Mouse (Mus musculus): ENCODE data around the gene Pim2. TPM values are rescaled to one million over a fixed set of nuclear protein-coding genes. Genes with fewer than 3 reads are reported as not detected.
"Not testable (repeated sequence)": the region's sequence is repeated elsewhere in the genome, so short reads cannot be mapped to it uniquely, and the experiment has no call there.

Pim2 gene
- polyA plus RNA-seq, 1 experiment from 2014 or later, result 27.0 TPM

GRCm38 (mm10) chrX:7898211-7898610 lies 20.1 kb downstream of the Pim2 start:
- no peaks in the 10 kb centered on the region for H3K27me3 ChIP-seq (replicated peaks; ENCODE audit: control insufficient read depth, insufficient read depth, low read length)
- H3K4me3 ChIP-seq (ENCODE audit: low read length), result peak overlapping the region; percentile 48
- H3K9ac ChIP-seq (ENCODE audit: low read depth, low read length), result peak overlapping the region; percentile 67
- ATAC-seq, result no peak
- peaks cover 3% of the 10 kb centered on the region for H3K36me3 ChIP-seq (ENCODE audit: control insufficient read depth, insufficient read depth, low read length)
- peak overlapping the region; percentile 56 for H3K4me2 ChIP-seq (ENCODE audit: low read length)
- peaks cover 6% of the 10 kb centered on the region for H3K4me1 ChIP-seq (ENCODE audit: control insufficient read depth, insufficient read depth, low read depth, low read length)
- H3K9me3 ChIP-seq (ENCODE audit: control insufficient read depth, low read length), result no peaks in the 10 kb centered on the region
- 32% methylated on average over 13 of the region's 13 CpGs for WGBS
- peak overlapping the region; percentile 89 for H3K27ac ChIP-seq (ENCODE audit: low read depth, low read length)

GRCm38 (mm10) chrX:7898880-7899874 lies 21.1 kb downstream of the Pim2 start, which contains the start of the genes Pqbp1 and Timm17b:
Gene Pqbp1, minus strand, starts transcription at chrX:7899269.
Gene Timm17b, plus strand, starts transcription at chrX:7899357.
- peak; percentile 98 for ATAC-seq
- WGBS, result 20% methylated on average over 59 of the region's 62 CpGs
- Histone ChIP-seq H3K4me2 (ENCODE audit: low read length) (peak within 1 kb of the TSS; percentile 56), H3K4me3 (ENCODE audit: low read length) (peak within 1 kb of the TSS; percentile 48), H3K9me3 (ENCODE audit: control insufficient read depth, low read length) (no peaks in the 10 kb centered on the region), H3K36me3 (ENCODE audit: control insufficient read depth, insufficient read depth, low read length) (peaks cover 3% of the 10 kb centered on the region), H3K9ac (ENCODE audit: low read depth, low read length) (peak within 1 kb of the TSS; percentile 73), H3K27ac (ENCODE audit: low read depth, low read length) (peak within 1 kb of the TSS; percentile 89), H3K27me3 (replicated peaks; ENCODE audit: control insufficient read depth, insufficient read depth, low read length) (no peaks in the 10 kb centered on the region), H3K4me1 (ENCODE audit: control insufficient read depth, insufficient read depth, low read depth, low read length) (peaks cover 6% of the 10 kb centered on the region)

GRCm38 (mm10) chrX:7904441-7904840 lies 26.4 kb downstream of the Pim2 start:
- Histone ChIP-seq H3K9ac (ENCODE audit: low read depth, low read length) (no peak overlapping the region), H3K4me3 (ENCODE audit: low read length) (no peak overlapping the region), H3K36me3 (ENCODE audit: control insufficient read depth, insufficient read depth, low read length) (0 out of 2 replicates have a peak, but pooled peaks cover 2% of the 10 kb centered on the region), H3K27ac (ENCODE audit: low read depth, low read length) (no peak overlapping the region), H3K4me2 (ENCODE audit: low read length) (no peak overlapping the region), H3K9me3 (ENCODE audit: control insufficient read depth, low read length) (no peaks in the 10 kb centered on the region), H3K27me3 (replicated peaks; ENCODE audit: control insufficient read depth, insufficient read depth, low read length) (no peaks in the 10 kb centered on the region), H3K4me1 (ENCODE audit: control insufficient read depth, insufficient read depth, low read depth, low read length) (no peaks in the 10 kb centered on the region; the same call in none of the 2 replicates)
- ATAC-seq, result no peak
- WGBS, result 95% methylated on average over 5 of the region's 5 CpGs

DNA sequence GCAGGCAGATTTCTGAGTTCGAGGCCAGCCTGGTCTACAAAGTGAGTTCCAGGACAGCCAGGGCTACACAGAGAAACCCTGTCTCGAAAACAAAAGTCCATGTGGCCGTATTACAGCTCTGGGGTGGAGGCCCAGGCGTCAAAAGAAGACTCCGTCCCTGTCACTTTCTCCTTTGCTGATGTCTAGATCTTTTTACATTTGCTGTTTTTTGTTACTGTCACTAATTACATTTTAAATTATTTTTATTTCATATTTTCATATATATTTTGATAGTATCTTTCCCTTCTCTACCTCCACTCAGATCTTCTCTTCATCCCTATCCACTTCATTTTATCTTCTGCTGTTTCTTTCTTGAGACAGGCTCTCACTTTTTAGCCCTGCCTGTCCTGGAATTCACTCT lies 29.7 kb downstream of the Pim2 start, which contains the start of gene Gm10491:
Gene Gm10491, minus strand, starts transcription at position 101 of the 400 bp plus-strand sequence.
- no peaks in the 10 kb centered on the region for H3K27me3 ChIP-seq (replicated peaks; ENCODE audit: control insufficient read depth, insufficient read depth, low read length)
- H3K4me3 ChIP-seq (ENCODE audit: low read length), result no peak within 1 kb of the TSS
- no peaks in the 10 kb centered on the region for H3K4me1 ChIP-seq (ENCODE audit: control insufficient read depth, insufficient read depth, low read depth, low read length)
- no peak within 1 kb of the TSS for H3K27ac ChIP-seq (ENCODE audit: low read depth, low read length)
- no peak within 1 kb of the TSS for H3K9ac ChIP-seq (ENCODE audit: low read depth, low read length)
- WGBS, result 96% methylated on average over 5 of the region's 5 CpGs
- ATAC-seq, result no peak
- no peak within 1 kb of the TSS for H3K4me2 ChIP-seq (ENCODE audit: low read length)
- 0 out of 2 replicates have a peak, but pooled peaks cover 2% of the 10 kb centered on the region for H3K36me3 ChIP-seq (ENCODE audit: control insufficient read depth, insufficient read depth, low read length)
- no peaks in the 10 kb centered on the region for H3K9me3 ChIP-seq (ENCODE audit: control insufficient read depth, low read length)

- H3K27me3 ChIP-seq (replicated peaks; ENCODE audit: control insufficient read depth, insufficient read depth, low read length); H3K9me3 ChIP-seq (ENCODE audit: control insufficient read depth, low read length); H3K4me2 ChIP-seq (ENCODE audit: low read length); H3K4me1 ChIP-seq (ENCODE audit: control insufficient read depth, insufficient read depth, low read depth, low read length); H3K27ac ChIP-seq (ENCODE audit: low read depth, low read length); ATAC-seq; H3K9ac ChIP-seq (ENCODE audit: low read depth, low read length); H3K36me3 ChIP-seq (ENCODE audit: control insufficient read depth, insufficient read depth, low read length); H3K4me3 ChIP-seq (ENCODE audit: low read length): not testable (repeated sequence)
- 99% methylated on average over 4 of the region's 4 CpGs for WGBS
Measured at GRCm38 (mm10) chrX:7909242-7909641, 31.2 kb downstream of the Pim2 start, which contains the start of gene Gm10490. Gene Gm10490, plus strand, starts transcription at chrX:7909542.

GRCm38 (mm10) chrX:7910473-7910872 lies 32.4 kb downstream of the Pim2 start:
- no peak overlapping the region for H3K27ac ChIP-seq (ENCODE audit: low read depth, low read length)
- 45% methylated on average over 6 of the region's 6 CpGs for WGBS
- peak; percentile 61; the same call in 1 of the 2 replicates for ATAC-seq
- H3K4me3 ChIP-seq (ENCODE audit: low read length), result no peak overlapping the region
- no peak overlapping the region for H3K9ac ChIP-seq (ENCODE audit: low read depth, low read length)
- H3K27me3 ChIP-seq (replicated peaks; ENCODE audit: control insufficient read depth, insufficient read depth, low read length), result no peaks in the 10 kb centered on the region
- 0 out of 2 replicates have a peak, but pooled peaks cover 2% of the 10 kb centered on the region for H3K36me3 ChIP-seq (ENCODE audit: control insufficient read depth, insufficient read depth, low read length)
- no peak overlapping the region for H3K4me2 ChIP-seq (ENCODE audit: low read length)
- no peaks in the 10 kb centered on the region for H3K9me3 ChIP-seq (ENCODE audit: control insufficient read depth, low read length)
- H3K4me1 ChIP-seq (ENCODE audit: control insufficient read depth, insufficient read depth, low read depth, low read length), result no peaks in the 10 kb centered on the region

- H3K36me3 ChIP-seq (ENCODE audit: control insufficient read depth, insufficient read depth, low read length); H3K4me3 ChIP-seq (ENCODE audit: low read length); H3K9ac ChIP-seq (ENCODE audit: low read depth, low read length); H3K4me2 ChIP-seq (ENCODE audit: low read length); H3K4me1 ChIP-seq (ENCODE audit: control insufficient read depth, insufficient read depth, low read depth, low read length); H3K9me3 ChIP-seq (ENCODE audit: control insufficient read depth, low read length); H3K27ac ChIP-seq (ENCODE audit: low read depth, low read length); H3K27me3 ChIP-seq (replicated peaks; ENCODE audit: control insufficient read depth, insufficient read depth, low read length); ATAC-seq: not testable (repeated sequence)
- 29% methylated on average over 3 of the region's 3 CpGs for WGBS
Measured at GRCm38 (mm10) chrX:7915669-7916068, 37.6 kb downstream of the Pim2 start.

DNA sequence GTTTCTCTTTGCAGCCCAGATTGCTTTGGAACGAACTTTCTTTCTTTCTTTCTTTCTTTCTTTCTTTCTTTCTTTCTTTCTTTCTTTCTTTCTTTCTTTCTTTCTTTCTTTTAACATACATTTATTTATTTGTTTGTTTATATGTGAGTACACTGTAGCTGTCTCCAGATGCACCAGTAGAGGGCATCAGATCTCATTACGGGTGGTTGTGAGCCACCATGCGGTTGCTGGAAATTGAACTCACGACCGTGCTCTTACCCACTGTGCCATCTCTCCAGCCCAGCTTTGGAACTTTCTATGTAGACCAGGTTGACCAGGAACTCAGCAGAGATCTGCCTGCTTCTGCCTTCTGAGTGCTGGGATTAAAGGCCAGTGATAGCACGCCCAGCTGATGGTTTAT lies 39.9 kb downstream of the Pim2 start:
- H3K9ac ChIP-seq (ENCODE audit: low read depth, low read length); H3K36me3 ChIP-seq (ENCODE audit: control insufficient read depth, insufficient read depth, low read length); H3K27ac ChIP-seq (ENCODE audit: low read depth, low read length); H3K4me2 ChIP-seq (ENCODE audit: low read length); H3K27me3 ChIP-seq (replicated peaks; ENCODE audit: control insufficient read depth, insufficient read depth, low read length); H3K9me3 ChIP-seq (ENCODE audit: control insufficient read depth, low read length); H3K4me3 ChIP-seq (ENCODE audit: low read length); H3K4me1 ChIP-seq (ENCODE audit: control insufficient read depth, insufficient read depth, low read depth, low read length); ATAC-seq: not testable (repeated sequence)
- WGBS, result 80% methylated on average over 6 of the region's 6 CpGs
